Mouse (Mus musculus) 416B (cell line): ENCODE measurements at regions not wholly inside any gene's neighbourhood (a gene's known extent, or its start where the extent isn't known, plus 50 kb on each side); places are given as distances from the start of the nearest gene placed in this dataset.
"Not testable (repeated sequence)": the region's sequence is repeated elsewhere in the genome, so short reads cannot be mapped to it uniquely, and the experiment has no call there.

Experiments used
- DNase-seq: peaks from one replicate; pipeline ENCODE4 v3.0.0; 2011; ENCODE audit warnings: low read depth

GRCm38 (mm10) chr1:31612944-31613343, 390.3 kb downstream of the Pih1d3 start:
- peak; percentile 26 for DNase-seq

- DNase-seq, result not testable (repeated sequence)
Observed at GRCm38 (mm10) chr1:31615219-31615618, 392.6 kb downstream of the Pih1d3 start.

- peak; percentile 89 for DNase-seq
Observed at GRCm38 (mm10) chr1:31616229-31616946, 393.8 kb downstream of the Pih1d3 start.

GRCm38 (mm10) chr1:31634353-31634752, 411.7 kb downstream of the Pih1d3 start:
- DNase-seq, result no peak

- no peak for DNase-seq
Observed at GRCm38 (mm10) chr1:31636575-31637356, 414.1 kb downstream of the Pih1d3 start.

DNA sequence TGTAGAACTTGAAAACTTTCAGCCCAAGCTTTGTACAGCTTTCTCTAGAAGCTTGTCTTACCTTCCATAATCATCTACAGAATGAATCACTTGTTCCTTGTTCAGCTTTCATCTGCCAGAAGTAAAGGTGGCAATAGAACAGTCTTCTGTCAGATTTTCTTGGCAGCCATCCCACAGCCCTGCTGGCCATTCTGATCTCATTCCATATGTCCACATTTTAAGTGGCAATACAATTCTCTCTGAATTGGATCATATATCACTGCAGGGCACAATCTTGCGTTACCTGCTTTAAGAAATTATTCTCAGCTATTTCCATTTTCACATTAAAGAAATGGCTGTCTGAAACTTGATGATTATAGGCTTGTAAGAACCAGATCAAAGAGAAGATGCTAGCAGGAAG, 422.5 kb downstream of the Pih1d3 start:
- DNase-seq, result no peak

DNA sequence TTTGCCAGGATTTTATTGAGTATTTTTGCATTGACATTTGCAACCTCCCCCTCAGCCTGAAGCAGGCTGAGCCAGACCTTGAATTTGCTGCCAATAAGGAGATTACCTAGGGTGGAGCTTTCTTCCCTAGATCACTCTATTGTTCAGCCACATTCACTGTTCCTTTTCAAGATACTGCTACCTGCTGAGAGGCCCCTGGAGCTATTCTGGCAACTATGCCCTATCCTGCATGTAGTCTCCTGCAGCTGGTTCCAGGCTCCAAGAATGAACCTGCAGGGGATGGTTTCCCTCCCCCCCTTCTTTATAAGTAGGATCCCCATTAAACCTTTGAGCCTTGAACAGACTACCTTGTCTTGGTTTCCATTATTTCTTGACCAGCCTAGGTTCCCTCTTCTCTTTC, 455.9 kb downstream of the Pih1d3 start:
- DNase-seq, result no peak
